Mouse (Mus musculus) liver, embryonic 13.5 days (tissue): ENCODE results near the gene Azi2. TPM values are rescaled to one million over a fixed set of nuclear protein-coding genes. Genes with fewer than 3 reads are reported as not detected.

Experiments used
- ATAC-seq: fragments of 200-750 bp; cut with Nextera tagmentation; 2 replicates; pipeline ENCODE4 v1.8.0; 2017; ENCODE audit warnings: low read depth, mild to moderate bottlenecking, moderate number of reproducible peaks, moderate library complexity
- DNase-seq: peaks from one replicate; pipeline ENCODE4 v3.0.0; 2022
- H3K27ac ChIP-seq: fragments of 300-500 bp; sonication (generic); 2 replicates; pipeline ENCODE4 v1.5.1; 2015; ENCODE audit warnings: moderate library complexity, mild to moderate bottlenecking, inconsistent platforms
- H3K27me3 ChIP-seq: fragments of 300-500 bp; sonication (generic); 2 replicates; pipeline ENCODE4 v1.6.1; 2015; ENCODE audit warnings: mild to moderate bottlenecking, inconsistent platforms
- H3K36me3 ChIP-seq: fragments of 300-500 bp; sonication (generic); 2 replicates; pipeline ENCODE4 v1.6.1; 2015; ENCODE audit warnings: mild to moderate bottlenecking, inconsistent platforms
- H3K4me1 ChIP-seq: fragments of 300-500 bp; sonication (generic); replicated peaks from 2 replicates; pipeline ENCODE4 v1.6.1; 2015; ENCODE audit warnings: inconsistent platforms
- H3K4me2 ChIP-seq: fragments of 300-500 bp; sonication (generic); 2 replicates; pipeline ENCODE4 v1.6.1; 2015; ENCODE audit warnings: inconsistent platforms, mild to moderate bottlenecking, moderate library complexity
- H3K4me3 ChIP-seq: fragments of 300-500 bp; sonication (generic); replicated peaks from 2 replicates; pipeline ENCODE4 v1.5.1; 2015; ENCODE audit warnings: mild to moderate bottlenecking, inconsistent platforms
- H3K9ac ChIP-seq: fragments of 300-500 bp; sonication (generic); 2 replicates; pipeline ENCODE4 v1.6.1; 2015; ENCODE audit warnings: mild to moderate bottlenecking, inconsistent platforms
- H3K9me3 ChIP-seq: fragments of 300-500 bp; sonication (generic); replicated peaks from 2 replicates; pipeline ENCODE4 v1.6.1; 2016; ENCODE audit warnings: inconsistent platforms
- WGBS: fragments of 180-500 bp; shearing (Covaris S2); methylation state at CpG from one replicate; pipeline ENCODE4 v1.1.7; 2015; ENCODE audit not compliant: insufficient replicate concordance; 5-methylcytosine and 5-hydroxymethylcytosine counted together
- microRNA-seq: library from miRNA; unstranded; fragments of <30 nt; microRNA quantifications from one replicate; pipeline ENCODE4, GENCODE M21; 2016
- polyA plus RNA-seq: library from polyadenylated mRNA; unstranded; fragments of >200 nt; fragmentation: Nextera tagmentation; extraction: Ambion mirVana; gene quantifications from 2 replicates; pipeline ENCODE4 v1.2.1, GENCODE M21; 2015

Gene Azi2
- polyA plus RNA-seq, 1 experiment from 2014 or later, result 38.9 TPM

DNA sequence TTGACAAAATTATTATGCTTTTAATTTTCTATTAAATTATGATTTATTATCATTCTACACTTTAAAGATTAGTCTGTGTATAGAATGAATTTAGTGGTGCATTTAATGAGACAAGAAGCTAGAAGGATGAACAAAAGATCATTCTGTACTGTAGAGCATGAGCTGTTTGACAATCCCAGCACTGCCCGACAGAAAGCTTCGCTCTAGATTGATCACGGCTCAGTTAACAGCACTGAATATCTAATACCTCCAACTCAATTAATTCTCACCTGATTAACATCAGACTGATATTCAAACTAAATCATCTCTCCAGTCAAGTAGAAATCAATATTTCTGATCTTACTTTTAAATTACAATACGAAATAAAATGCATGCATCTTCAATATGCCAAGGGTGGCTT, 43.5 kb downstream of the Azi2 start:
- 77% methylated on average over 4 of the region's 4 CpGs for WGBS
- H3K4me3 ChIP-seq, result no peak overlapping the region
- H3K9ac ChIP-seq, result no peak overlapping the region
- H3K27ac ChIP-seq, result no peak overlapping the region
- H3K4me2 ChIP-seq, result no peak overlapping the region
- peaks cover 5% of the 10 kb centered on the region; the same call in 1 of the 2 replicates for H3K4me1 ChIP-seq
- no peaks in the 10 kb centered on the region for H3K36me3 ChIP-seq
- no peak for ATAC-seq
- H3K9me3 ChIP-seq, result no peaks in the 10 kb centered on the region
- no peak for DNase-seq
- H3K27me3 ChIP-seq, result no peaks in the 10 kb centered on the region

DNA sequence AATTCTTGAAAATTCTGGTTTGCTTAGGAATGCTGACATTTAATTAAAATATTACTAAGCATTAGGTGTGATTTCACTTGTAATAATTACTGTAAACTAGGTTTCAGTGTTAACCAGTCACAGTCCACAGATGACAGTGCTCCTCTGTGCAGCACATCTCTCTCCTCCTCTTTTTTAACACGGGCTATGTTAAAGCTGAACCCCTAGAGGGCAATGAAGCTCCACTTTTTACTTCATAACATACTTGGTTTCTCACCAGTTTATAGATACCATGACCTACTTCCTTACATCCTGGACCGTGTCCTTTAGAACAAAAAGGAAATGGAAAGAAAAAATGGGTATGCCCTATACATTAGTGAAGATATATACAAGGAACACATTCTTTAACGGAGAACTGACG, 59.1 kb downstream of the Azi2 start:
- ATAC-seq (no peak), DNase-seq (no peak)
- Histone ChIP-seq H3K4me1 (no peaks in the 10 kb centered on the region), H3K4me3 (no peak overlapping the region), H3K27ac (no peak overlapping the region), H3K9ac (no peak overlapping the region), H3K9me3 (no peaks in the 10 kb centered on the region), H3K27me3 (no peaks in the 10 kb centered on the region), H3K36me3 (no peaks in the 10 kb centered on the region), H3K4me2 (no peak overlapping the region)
- WGBS, result 44% methylated on average over 4 of the region's 4 CpGs

DNA sequence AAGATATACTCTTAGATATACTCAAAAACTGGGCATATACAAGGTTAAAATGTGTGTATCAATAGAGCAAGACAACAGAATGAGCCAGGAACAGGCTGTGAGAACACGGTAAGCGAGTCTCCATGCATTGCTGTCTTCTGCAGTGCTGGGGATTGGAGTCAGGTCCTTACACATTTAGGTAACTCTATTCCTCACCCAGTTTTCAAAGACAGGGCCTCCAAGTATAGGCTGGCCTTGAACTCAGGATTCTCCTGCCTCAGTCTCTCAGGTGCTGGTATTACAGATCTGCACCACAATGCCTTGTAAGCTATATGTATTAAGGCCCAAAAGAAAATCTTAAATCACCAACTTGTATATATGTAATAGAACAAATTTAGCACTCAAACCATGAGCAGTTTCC, 60.2 kb downstream of the Azi2 start:
- no peaks in the 10 kb centered on the region for H3K36me3 ChIP-seq
- H3K4me2 ChIP-seq, result no peak overlapping the region
- WGBS, result 80% methylated on average over 2 of the region's 2 CpGs
- no peak overlapping the region for H3K9ac ChIP-seq
- no peaks in the 10 kb centered on the region for H3K27me3 ChIP-seq
- DNase-seq, result no peak
- H3K27ac ChIP-seq, result no peak overlapping the region
- no peak for ATAC-seq
- H3K4me3 ChIP-seq, result no peak overlapping the region
- H3K4me1 ChIP-seq, result no peaks in the 10 kb centered on the region
- H3K9me3 ChIP-seq, result no peaks in the 10 kb centered on the region

DNA sequence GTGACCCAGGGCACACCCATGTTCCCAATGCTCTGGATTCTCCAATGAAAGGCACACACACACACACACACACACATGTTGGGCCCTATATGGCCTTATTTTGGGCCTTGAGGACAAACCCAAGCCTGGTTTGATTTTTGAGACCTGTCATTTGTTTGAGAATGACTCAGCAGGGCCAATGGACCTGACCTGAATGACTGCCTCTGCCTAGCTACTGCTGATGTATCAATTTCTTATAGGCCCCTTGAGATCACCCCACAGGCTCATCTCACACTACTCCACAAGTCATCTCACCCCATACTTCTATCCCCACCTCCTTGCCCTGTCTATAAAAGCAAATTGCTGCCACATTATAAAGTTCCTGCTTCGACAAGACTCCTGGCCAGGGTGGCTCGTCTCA, 61.5 kb downstream of the Azi2 start:
- H3K4me2 ChIP-seq, result no peak overlapping the region
- 63% methylated on average over 2 of the region's 2 CpGs for WGBS
- H3K4me1 ChIP-seq, result no peaks in the 10 kb centered on the region
- no peak overlapping the region for H3K4me3 ChIP-seq
- H3K9ac ChIP-seq, result no peak overlapping the region
- ATAC-seq (no peak), DNase-seq (no peak)
- no peaks in the 10 kb centered on the region for H3K36me3 ChIP-seq
- H3K27ac ChIP-seq, result no peak overlapping the region
- H3K27me3 ChIP-seq, result no peaks in the 10 kb centered on the region
- no peaks in the 10 kb centered on the region for H3K9me3 ChIP-seq

DNA sequence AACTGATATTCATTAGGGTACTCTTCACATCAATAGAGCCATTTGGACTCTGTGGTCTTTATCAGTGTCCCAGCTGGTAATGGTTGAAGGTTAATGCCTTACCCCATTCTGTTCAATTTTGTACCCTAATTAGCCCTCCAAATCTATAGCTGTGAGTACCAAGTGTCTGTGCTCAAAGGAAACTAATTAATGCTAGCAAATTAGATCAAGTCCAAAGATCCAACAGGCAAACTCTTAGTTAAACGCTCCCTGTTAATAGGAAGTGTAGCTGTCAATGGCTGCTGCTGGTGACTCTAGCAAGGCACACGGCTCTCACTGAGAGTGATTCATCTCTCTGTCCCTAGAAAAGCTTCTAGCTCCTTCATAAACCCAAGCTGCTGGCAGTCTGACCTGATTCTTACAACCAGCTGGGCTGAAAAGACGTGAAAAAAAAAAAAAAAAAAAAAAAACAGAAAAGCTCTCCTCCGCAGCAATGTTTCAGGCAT, 68.3 kb downstream of the Azi2 start:
- Histone ChIP-seq H3K27me3 (no peaks in the 10 kb centered on the region), H3K27ac (no peak overlapping the region), H3K36me3 (no peaks in the 10 kb centered on the region), H3K4me2 (no peak overlapping the region), H3K4me1 (no peaks in the 10 kb centered on the region), H3K9ac (no peak overlapping the region), H3K4me3 (no peak overlapping the region), H3K9me3 (no peaks in the 10 kb centered on the region)
- DNase-seq (no peak), ATAC-seq (no peak)
- 61% methylated on average over 4 of the region's 4 CpGs for WGBS

DNA sequence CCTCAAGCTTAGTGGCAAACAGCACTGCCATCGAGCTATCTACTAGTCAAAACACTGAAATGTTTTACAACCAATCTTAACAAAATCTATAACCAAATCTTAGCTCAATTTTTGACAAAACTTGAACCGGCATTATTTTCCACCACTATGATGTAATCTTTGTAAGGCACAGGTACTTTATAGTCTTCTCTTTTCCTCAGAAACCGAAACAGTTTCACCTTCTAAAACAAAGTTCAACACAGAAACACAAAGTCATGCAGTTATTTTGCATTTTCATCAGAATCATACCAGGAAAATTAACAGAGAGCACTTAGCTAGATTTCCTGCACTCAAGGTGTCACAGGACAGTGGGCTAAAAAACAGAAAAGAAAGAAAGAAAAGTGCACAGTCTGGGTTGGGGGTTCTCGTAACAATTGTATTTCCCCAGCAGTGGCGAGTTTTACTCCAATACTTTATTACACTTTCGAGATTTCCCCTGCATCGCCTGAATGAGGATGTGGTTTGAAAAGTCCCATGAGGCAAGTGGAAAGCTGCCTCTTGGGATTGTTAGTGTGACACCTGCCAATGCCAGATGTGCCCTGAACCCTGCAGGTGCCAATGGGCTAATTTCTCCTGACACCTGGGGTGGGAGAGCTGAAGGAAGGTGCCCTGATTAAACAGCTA, 69.5 kb downstream of the Azi2 start:
- no peak overlapping the region for H3K27ac ChIP-seq
- no peaks in the 10 kb centered on the region for H3K4me1 ChIP-seq
- no peaks in the 10 kb centered on the region for H3K36me3 ChIP-seq
- DNase-seq (no peak), ATAC-seq (no peak)
- H3K9ac ChIP-seq, result no peak overlapping the region
- H3K27me3 ChIP-seq, result no peaks in the 10 kb centered on the region
- WGBS, result 69% methylated on average over 7 of the region's 7 CpGs
- H3K9me3 ChIP-seq, result no peaks in the 10 kb centered on the region
- no peak overlapping the region for H3K4me2 ChIP-seq
- no peak overlapping the region for H3K4me3 ChIP-seq

DNA sequence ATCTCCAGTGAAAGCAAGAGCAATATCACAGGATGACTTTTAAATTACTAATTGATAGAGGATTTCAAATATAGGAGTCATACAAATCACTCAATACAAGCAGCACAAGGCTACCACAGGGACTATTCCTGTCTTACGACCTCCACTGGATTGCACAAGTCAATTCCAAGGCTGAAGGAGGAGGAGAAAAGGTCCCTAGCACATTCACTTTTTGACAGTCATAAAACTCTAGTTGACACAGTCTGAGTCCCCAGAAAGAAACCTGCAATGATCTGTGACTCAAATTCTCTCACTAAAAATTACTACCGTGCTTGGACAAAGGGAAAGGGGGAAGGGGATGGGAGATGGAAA, 70.0 kb downstream of the Azi2 start:
- Histone ChIP-seq H3K36me3 (no peaks in the 10 kb centered on the region), H3K4me1 (no peaks in the 10 kb centered on the region), H3K27ac (no peak overlapping the region), H3K27me3 (no peaks in the 10 kb centered on the region), H3K4me3 (no peak overlapping the region), H3K9me3 (no peaks in the 10 kb centered on the region), H3K9ac (no peak overlapping the region), H3K4me2 (no peak overlapping the region)
- no peak for ATAC-seq
- no peak for DNase-seq
- WGBS, result 63% methylated on average over 2 of the region's 2 CpGs

Small RNA genes lying within 50 kb of the gene (microRNA-seq; reads per million reads assigned to microRNA genes)
- not detected for gene Gm22008

Other genes with a start within 250 kb of the Azi2 start
- 23.9 and 25.5 TPM in 2 replicates for gene Cmc1, start 109.7 kb downstream of the Azi2 start, polyA plus RNA-seq